Mouse (Mus musculus) urinary bladder, postnatal 14 days (tissue): ENCODE measurements around the gene Tom1.
A peak's percentile ranks its signal among the peaks of the same experiment; 100 is the strongest.

Source experiments
- DNase-seq: peaks from one replicate; pipeline ENCODE4 v3.0.0; 2021; ENCODE audit warnings: low spot score

Gene Tom1

DNA sequence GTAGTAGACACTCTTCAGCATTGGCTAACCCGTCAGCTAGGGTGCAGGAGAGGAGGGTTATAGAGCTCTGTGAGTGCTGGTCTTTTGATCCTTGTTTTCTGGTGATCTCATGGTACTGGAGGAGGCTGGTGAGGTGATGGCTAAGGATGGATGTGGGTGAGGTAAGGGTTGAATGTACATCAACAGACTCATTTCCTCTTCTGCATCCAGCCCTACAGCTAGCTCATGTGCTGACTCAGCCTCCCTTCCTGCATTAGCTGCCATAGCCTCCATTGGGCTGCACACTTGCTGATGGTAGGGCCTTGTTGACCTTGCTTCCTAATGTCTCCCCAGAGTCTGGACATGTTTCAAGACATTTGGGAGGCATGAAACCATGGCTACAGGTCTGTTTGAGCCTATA is 9.5 kb downstream of the Tom1 start:
- DNase-seq = no peak

GRCm38 (mm10) chr8:75046303-75046702 is 12.8 kb downstream of the Tom1 start:
- DNase-seq = no peak

- no peak for DNase-seq
Measured at GRCm38 (mm10) chr8:75047784-75048183, 14.3 kb downstream of the Tom1 start.

DNA sequence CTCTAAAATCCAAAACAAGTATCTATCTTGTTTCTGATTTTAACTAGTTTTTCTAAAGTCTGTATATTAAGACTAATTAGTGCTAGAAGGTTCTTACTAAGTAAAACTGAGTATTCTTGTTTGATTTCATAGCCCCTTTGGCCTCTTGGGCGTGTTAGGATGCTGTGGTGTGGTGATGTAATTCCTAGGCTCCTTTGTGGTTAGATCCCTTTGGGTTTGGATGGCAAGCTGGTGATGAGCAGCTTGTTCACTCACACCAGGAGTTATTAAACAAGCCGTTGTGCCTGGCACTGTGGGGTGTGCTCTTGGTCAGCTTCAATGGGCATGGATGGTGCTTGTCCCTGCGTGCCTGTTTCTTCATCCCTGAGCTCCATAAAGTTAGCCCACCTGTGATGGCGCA is 19.8 kb downstream of the Tom1 start:
- no peak for DNase-seq

DNA sequence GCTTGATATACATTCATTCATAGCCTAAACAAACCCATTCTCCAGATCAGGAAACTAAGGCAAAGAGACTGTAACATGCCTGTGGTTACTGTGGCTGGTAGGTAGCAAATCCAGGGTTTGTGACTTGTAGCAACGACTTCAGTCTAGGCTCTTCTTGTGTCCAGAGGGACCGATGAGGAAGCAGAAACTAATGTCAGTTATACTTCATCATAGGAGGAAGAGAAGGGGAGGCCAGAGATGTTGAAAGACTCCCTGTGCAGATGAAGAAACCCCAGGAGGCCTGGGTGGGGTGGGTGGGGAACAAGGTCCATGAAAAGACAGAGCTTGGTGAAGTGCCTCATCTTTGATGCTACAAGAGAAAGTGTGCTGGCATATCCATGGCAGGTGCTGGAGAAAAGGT is 22.2 kb downstream of the Tom1 start:
- DNase-seq = no peak

- no peak for DNase-seq
Measured at GRCm38 (mm10) chr8:75060022-75060421, 26.5 kb downstream of the Tom1 start.

- no peak for DNase-seq
Measured at GRCm38 (mm10) chr8:75060815-75061214, 27.3 kb downstream of the Tom1 start.

DNA sequence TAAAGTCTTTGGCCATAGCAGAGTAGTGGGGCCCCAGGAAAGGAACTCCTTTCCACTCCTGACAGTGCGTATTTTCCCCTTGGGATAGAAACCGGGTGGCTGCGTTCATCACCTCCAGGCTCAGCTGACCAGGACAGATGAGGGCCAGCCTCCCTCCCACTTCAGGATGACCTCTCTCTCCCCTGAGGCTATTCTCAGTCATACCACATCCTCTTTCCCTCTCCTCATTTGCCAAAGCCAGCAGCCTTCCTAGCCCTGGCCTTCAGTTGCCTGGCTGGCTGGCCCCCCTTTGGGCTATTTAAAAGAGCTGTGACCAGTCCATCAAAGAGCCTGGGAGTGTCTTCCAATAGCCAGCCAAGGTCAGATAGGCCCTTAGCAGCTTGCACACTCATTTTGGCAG is 29.8 kb downstream of the Tom1 start:
- no peak for DNase-seq

- DNase-seq = no peak
Measured at GRCm38 (mm10) chr8:75064790-75065189, 31.3 kb downstream of the Tom1 start.

DNA sequence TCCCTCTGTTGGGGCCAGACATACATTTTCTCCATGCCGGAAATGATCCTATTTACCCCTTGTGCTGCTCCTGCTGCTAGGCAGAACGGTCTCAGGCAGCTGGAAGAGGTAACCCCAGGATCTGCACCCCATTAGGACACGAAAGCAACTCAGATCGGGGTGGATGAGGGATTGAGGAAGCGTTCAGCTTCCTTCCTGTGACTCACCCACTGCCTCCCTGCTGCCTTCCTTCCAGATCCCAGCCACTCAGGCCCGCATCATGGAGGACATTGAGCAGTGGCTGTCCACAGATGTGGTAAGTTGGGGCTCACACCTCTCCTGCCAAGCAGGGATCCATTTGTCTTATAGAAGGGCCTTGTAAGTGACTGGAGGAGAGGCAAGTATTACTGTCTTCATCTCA is 33.8 kb downstream of the Tom1 start:
- DNase-seq = no peak

GRCm38 (mm10) chr8:75070297-75070696 is 36.8 kb downstream of the Tom1 start:
- no peak for DNase-seq

DNA sequence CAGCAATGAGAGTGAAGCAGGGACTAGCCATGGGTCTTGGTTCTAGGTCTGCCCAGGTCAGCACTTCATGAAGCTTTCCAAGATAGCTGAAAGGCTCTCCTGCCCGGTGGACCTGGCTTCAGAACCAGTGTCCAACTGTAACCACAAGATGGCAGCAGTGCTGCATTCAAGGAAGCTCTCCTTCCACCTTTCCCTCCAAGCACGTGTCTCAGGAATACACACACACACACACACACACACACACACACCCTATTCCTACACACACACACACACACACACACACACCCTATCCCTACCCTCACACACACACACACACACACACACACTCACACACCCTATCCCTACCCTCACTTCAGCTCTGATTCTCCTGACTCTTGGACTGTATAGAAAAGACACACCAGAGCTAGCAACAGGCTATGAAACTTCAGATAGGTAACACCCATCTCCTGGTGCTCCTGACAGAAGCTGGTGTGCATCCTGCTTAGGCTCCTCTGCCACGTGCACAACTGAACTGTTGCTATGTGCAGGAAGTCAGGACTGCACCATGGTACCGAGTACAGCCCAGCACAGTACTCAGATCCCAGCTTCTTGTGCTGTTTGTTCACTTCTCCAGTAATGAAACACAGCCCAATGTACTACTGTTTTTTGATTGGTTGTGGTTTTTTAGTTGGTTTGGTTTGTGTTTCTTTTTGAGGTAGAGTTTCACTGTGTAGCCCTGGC is 38.3 kb downstream of the Tom1 start:
- peak; percentile 85 for DNase-seq

GRCm38 (mm10) chr8:75074876-75075275 is 41.4 kb downstream of the Tom1 start:
- no peak for DNase-seq

DNA sequence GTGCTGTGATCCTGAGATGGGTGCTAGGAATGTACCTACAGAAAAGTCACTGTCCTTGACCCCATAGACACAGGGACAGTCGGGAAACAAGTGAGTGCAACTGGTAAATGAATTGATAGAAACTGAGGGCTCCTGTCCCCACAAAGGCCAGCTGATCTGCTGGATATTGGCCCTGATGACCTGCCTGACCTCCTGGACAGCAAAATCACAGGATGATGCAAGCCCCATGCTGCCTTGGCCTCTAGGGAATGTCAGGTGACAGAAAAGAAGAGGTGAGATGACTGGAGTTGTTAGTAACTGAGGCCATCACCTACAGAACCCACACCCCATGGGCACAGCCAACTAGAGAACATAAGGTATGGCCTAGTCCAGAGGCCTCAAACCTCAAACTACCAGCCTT is 44.7 kb downstream of the Tom1 start:
- no peak for DNase-seq

DNA sequence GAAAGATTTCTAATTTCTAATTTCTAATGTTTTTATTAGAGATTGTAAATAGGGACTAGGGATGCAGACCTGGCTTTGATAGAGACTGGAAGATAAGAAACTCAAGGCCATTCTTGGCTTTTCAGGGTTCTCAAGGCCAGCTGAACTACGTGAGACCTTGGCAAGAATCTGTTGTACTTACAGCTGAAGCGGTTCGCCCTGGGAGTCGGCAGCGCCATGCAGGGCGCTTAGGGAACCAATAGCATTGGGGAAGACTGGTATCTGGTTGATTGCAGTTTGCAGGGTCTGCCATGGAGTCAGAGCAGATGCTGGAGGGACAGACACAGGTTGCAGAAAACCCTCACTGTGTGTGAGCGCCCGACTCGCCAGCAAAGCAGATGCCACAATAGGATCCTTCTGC is 45.3 kb downstream of the Tom1 start:
- no peak for DNase-seq

- DNase-seq = no peak
Measured at GRCm38 (mm10) chr8:75081364-75082040, 48.0 kb downstream of the Tom1 start.

DNA sequence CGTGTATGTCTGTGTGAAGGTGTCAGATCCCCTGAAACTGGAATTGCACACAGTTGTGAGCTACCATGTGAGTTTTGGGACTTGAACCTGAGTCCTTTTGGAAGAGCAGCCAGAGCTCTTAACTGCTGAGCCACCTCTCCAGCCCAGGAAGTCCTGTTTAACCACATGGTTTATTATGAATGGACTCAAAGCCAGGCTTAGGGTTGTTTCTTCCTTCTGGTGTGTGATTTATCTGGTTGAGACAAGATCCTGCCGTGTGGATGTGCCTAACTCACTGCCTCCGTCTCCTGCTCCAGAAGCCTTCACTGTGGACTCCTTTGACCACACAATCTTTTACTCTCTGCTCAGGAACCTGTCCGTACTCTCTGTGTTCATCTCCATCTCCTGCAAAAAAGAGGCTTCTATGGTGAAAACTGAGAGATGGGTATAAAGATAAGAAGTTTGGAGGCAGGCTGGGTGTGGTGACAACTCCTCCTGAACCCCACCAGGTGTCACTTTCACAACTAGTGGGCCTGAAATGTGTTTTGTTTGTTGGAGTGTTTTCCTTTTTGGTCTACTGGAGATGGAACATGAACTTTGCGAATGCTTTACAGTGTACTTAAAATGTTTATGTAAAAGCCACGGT is 48.8 kb downstream of the Tom1 start:
- DNase-seq = no peak

DNA sequence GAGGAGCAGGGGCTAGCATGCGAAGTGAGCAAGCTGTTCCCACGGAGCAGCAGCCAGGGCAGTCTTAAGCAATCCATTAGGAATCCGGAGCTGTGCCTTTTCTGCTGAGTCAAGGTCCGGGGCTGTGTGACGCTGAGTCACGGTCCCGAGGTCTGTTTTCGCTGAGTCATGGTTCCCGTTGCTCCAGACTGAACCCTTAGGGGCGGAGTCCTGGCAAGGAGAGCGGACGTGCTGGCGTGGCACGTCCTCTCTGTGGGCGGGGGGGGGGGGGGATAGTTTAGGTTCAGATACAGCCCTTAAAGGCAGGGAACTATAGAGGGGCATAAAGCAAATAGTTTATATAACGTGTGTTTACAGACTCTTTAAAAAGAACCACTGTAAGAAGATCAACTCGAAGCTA is 50.3 kb downstream of the Tom1 start:
- peak; percentile 95 for DNase-seq

- DNase-seq = no peak
Measured at GRCm38 (mm10) chr8:75084382-75085064, 51.0 kb downstream of the Tom1 start.

DNA sequence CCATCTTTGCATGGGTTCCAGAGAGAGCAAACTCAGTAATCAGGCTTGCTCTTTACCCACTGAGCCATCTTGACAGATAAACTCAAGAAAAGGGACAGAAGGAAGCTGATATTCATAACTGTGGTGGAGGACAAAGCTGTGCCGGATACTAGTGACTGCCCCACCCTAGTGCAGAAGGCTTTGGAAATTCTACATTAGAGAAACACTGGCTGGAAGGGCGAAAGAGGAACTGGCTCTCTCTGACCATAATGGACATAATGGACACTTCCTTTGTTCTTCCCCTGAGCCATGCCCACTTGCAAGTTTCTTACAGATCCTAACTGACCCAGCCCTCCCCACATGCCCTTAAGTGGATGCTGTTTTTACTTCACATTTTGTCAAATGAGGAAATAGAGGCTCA is 52.5 kb downstream of the Tom1 start:
- no peak for DNase-seq

DNA sequence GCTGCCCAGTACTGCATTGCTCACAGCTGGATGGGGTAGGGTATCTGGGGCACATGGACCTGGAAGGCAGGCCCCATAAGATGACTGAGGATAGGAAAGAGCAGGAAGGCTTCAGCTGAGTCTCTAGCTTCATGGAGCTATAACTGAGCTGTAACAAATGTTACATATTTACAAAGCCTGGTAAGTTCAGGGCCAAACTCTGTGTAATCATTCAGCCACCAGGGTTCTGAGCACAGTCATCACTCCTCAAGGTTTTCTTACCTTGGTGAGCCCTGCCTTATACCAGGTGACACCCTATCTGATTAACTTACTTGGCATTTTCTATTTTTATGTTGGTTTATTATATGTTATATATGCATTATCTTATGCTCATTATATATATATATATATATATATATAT is 53.6 kb downstream of the Tom1 start:
- DNase-seq = no peak

- peak; percentile 85 for DNase-seq
Measured at GRCm38 (mm10) chr8:75088989-75089881, 55.7 kb downstream of the Tom1 start.
